Mouse (Mus musculus): Measurements from ENCODE around the gene Rab3c.

DNA sequence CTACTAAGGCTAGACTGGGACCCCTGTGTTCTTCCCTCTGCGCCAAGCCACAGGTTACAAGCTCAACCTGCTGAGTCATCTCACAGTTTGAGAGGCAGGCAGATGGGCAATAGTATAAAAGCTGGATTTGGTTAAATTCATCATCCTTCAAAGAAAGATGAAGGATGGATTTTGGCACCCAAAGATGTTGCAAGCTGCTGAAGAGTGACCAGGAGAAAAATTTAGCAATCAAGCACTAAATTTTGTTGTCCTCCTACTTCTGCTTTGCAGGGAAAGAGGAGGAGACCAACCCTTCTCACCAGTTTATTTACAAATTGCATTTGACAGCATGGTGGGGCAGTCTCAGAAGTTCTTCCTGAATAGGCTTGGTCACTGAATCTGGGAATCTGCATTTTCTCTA, 90.8 kb downstream of the Rab3c start:
- TF ChIP-seq POLR2A (IDR thresholded peaks at IDR 0.05; ENCODE audit: borderline replicate concordance, extremely low read depth, low read depth, low read length) (no peak), CTCF (IDR thresholded peaks at IDR 0.05; ENCODE audit: insufficient read depth, low read length) (no peak)
